Mouse (Mus musculus) brain, embryonic 14.5 days (tissue): ENCODE data around the gene Agrn. TPM values are rescaled to one million over a fixed set of nuclear protein-coding genes. Genes with fewer than 3 reads are reported as not detected.

Experiments
- DNase-seq: peaks from one replicate; pipeline ENCODE4 v3.0.0-alpha.2; 2011; ENCODE audit warnings: low read depth
- CTCF ChIP-seq: fragments of 200-500 bp; IDR thresholded peaks from 2 replicates; pipeline ENCODE4 v1.5.1; 2012; ENCODE audit warnings: inconsistent platforms, mild to moderate bottlenecking, moderate library complexity, borderline replicate concordance; ENCODE audit not compliant: insufficient read depth, insufficient read length; ENCODE audit errors: extremely low read depth
- POLR2A ChIP-seq: fragments of 200-500 bp; IDR thresholded peaks from 2 replicates; pipeline ENCODE4 v1.6.1; 2012; ENCODE audit warnings: mild to moderate bottlenecking, inconsistent platforms, borderline replicate concordance; ENCODE audit not compliant: poor library complexity, insufficient read depth, insufficient read length, severe bottlenecking; ENCODE audit errors: extremely low read depth
- polyA plus RNA-seq: library from polyadenylated mRNA; depleted of rRNA; stranded (reverse); fragments of >200 nt; gene quantifications from 2 replicates; pipeline ENCODE4 v1.2.3, GENCODE M21; 2012

Agrn gene
- polyA plus RNA-seq, 1 experiment, result 475 TPM

DNA sequence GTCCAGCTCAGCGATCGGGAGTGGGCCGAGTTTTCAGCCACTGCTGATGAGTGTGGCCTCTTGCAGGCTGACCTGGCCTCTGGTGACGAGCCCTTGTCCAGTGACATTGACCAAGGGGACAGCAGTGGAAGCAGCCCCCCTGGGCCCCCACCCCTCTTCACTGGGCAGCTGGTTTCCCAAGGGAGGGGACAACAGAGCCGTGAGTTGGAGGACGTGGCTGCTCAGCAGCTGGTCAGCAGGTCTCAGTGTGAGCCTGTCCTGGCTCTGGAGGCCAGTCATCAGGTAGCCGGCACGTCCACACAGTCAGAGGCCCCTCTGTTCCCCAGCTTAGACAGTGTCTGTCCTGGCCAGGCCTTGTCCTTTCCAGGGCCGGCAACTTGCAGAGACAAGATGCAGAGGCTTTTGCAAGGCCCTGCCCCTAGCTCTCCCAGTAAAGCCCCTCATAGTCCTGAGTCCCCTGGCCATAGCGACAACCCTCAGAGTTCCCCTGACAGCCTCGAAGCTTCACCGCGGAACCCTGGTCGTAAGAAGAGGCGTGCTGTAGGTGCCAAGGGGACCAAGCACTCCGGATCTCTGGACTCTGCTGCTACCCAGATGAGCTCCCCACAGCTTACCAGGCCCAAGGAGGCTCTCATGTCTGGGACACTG lies 19.9 kb upstream of the Agrn start:
- TF ChIP-seq POLR2A, result no peak
- TF ChIP-seq CTCF, result no peak
- DNase-seq, result no peak

DNA sequence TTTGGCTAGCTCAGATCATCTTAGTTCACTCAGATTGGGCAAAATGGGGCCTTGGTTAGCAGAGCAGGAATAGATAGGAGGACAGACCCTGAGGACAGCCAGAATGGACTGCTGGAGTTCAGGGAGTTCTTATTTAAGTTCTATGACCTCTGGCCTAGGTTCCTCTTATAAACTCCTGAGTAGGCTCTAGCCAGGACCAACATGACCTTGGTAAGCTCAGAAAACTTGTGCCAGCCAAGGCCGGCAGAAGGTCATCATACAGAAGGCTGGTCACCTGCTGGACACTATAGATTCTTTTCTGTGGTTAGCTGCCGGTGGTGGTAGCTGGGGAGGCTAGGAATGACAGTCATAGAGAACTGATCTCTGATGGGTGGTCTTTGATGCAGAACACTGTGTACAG lies 18.9 kb upstream of the Agrn start:
- DNase-seq, result no peak
- TF ChIP-seq CTCF (no peak), POLR2A (no peak)

DNA sequence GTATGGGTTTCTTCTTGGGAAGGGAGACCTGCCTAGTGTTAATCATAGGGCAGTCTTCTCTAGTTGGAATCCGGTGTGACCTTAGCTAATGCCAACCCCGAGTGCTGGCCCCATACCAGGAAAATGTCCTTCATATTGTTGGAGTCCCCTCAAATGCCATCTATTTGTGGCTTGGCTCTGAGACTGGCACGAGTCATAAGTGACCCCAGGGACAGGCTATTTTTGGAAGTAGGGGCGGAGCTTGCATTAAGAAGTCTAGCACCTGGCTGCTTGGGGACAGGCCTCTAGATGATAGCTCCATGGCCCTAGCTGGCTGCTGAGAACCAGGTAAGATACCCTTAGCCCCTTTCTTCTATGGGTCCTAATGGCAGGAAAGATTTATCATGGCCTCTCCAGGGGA lies 18.4 kb upstream of the Agrn start, which contains the start of gene Perm1:
Gene Perm1 (plus strand): TSS at position 220 of the 400 bp plus-strand sequence.
- DNase-seq, result no peak
- no peak for TF ChIP-seq POLR2A
- TF ChIP-seq CTCF, result no peak

DNA sequence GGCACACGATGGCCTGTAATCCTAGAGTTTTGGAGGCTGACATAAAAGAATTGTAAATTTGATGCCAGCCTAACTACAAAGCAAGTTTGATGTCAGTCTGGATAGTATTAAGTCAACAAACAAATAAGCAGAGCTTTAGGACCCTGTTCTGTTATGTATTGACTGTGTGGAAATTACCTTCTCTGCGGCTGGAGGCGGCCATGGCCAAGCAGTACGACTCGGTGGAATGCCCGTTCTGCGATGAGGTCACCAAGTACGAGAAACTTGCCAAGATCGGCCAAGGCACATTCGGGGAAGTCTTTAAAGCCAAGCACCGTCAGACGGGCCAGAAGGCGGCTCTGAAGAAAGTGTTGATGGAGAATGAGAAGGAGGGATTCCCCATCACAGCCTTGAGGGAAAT lies 15.8 kb upstream of the Agrn start:
- no peak for DNase-seq
- TF ChIP-seq POLR2A, result no peak
- no peak for TF ChIP-seq CTCF

DNA sequence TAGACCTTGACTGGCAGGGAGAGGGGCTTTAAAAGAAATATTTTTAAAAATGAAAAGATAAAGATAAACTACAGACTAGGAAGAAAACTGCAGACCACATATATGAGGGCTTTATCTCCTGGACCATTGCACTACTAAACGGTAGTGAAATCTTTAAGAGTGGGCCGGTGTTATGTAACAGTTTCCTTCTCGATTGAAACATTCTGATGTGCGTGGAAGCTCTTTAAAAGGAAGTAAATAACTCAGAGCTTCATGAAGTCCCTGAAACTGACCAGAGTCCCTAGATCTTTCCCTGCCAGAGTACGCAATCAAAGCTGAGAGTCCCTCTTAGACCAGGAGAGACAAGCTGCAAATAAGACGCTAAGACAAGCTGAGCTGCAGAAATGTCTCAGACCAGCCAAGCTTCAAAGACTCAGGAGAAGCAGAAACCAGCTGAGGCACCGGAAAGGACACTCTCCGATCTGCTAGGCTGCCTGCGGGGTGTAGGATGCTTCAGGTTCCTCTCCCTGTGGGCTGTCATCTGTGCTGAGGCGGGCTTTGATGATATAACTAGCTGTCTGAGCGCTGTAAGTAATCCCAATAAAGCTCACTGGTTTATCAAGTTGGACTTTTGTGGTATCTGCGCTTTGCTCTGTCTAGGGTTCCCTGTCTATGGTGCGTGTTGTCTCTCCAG lies 12.8 kb upstream of the Agrn start:
- no peak for DNase-seq
- TF ChIP-seq CTCF (no peak), POLR2A (no peak)

DNA sequence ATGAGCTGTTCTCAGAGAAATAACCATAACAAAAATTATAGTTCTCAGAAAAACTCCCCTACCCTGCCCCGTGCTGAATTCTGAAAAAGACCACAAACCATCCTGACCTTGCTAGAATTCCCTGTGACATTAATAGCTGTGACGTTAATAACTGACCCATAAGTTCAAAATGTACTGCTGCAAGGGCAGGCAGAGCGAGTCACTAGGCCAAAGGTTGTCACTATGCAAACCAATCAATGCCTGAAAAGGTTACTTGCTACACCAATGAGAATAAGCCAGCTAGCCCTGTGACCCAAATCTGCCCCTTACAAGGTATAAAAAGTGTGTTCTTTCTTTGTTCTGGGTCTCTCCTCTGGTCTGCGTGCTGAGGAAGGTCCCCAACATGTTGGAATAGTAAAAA lies 11.6 kb upstream of the Agrn start:
- DNase-seq, result no peak
- no peak for TF ChIP-seq CTCF
- TF ChIP-seq POLR2A, result no peak

DNA sequence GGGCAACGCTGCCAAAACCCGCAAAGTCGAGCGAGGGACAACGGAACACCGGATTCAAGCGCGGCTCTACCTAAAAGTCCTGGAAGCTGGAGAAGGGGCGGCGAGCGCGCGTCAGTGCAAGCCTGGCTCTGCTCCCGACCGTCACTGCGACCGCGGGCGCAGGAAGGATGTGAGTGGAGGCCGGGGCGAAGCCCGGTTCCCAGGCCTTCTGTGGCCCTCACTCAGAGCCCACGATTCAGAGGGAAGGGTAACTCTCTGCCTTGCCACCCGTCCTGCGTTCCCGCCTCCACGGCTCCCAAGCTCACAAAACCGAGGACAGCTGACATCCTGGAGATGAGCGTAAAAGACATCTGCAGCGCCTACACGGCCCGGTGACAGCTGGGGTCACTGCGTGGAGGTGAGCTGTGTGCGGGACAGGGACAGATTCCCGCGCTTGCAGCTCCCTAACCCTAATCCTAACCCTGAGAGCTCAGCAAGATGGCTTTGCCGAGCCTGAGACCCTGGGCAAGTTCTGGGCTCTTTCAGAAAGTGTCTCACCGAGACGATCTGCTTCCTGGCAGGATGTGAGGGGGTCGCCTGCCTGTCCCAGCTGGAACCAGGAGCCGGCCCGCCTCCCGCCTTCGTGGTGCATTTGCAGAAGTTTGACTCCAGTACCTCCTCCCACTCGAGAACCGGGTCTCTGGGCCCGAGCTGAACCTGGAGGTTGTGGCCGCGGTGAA lies 6.3 kb upstream of the Agrn start:
- DNase-seq, result peak; percentile 58
- TF ChIP-seq POLR2A, result no peak
- TF ChIP-seq CTCF, result no peak

DNA sequence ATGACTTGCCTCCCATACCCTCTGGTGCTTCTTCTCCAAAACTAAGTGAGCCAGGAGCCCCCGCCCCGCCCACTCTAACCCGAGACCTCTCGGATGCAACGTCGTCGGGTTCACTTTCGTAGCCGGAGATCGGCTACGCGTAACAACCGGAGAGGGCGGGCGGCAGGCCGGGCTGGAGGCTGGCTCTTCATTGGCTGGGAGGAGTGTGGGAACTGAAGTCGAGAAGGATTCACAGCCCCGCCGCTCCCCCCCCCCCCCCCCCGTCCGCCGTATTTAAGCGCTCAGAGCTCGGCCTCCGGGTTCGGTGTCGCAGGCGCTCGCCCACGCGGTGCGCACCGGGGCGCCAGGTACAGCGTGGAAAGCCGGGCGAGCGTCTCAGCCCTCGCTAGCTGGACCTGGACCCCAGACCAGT lies 5.7 kb upstream of the Agrn start, which contains the start of gene AW011738:
Gene AW011738 (plus strand): TSS at position 304 of the 412 bp plus-strand sequence.
- TF ChIP-seq POLR2A (peak; percentile 50; the same call in 1 of the 2 replicates), CTCF (no peak)
- DNase-seq, result peak; percentile 90

DNA sequence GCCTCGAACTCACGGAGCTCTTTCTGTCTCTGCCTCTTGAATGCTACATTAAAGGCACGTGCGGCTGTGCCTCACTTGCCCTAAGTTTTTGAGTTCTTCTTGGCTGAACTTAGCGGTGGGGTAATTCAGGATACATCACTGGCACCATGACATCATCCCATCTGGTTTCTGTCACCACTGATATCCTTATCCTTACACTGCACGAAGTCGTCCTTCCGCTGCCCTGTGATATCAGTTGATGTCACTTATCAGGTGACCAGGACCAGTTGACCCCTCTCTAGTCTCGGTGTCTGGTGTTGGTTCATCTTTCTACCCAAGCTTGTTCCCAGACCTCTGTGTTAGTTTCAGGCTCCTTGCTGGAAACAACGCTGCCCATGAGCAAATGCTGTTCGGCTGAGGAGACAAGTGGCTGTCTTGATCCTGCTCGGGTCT lies 5.2 kb upstream of the Agrn start:
- TF ChIP-seq POLR2A (no peak), CTCF (no peak)
- no peak for DNase-seq

DNA sequence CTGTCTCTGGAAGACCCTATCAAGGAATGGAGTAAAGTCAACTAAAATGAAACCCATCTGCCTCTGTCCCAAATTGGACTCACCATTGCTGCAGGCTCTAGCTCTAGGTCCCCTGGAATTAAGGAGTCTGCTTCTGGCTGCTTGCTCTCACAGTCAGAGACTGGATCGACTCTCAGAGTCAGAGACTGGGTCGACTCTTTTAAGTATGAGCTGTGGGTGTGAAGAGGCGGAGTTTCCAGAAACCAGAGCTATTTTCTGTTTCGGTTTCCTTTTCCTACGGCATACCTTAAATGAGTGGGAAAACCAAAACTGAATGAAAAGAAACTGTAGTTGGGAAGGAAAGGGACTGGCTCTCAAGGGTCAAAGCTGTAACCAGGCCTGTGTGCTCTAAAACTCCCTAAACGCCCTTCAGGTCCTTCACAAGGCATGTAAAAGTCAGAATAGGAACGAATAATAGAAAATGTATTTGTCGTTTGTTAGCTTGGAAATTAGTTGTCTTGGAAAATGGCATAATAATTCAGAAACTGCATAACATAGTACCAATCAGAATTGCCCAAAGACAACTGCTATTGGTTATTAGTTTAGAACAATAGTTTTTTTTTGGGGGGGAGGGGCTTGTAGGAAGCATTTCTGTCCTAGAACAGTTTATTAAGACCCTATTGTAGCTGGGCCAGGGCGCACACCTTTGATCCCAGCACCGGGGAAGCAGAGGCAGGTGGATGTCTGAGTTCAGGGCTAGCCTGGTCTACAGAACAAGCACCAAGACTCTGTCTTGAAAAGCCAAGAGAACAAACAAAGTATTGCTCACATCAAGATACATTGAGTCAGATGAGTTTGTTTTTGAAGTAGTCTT lies 3.6 kb upstream of the Agrn start, which contains the start of gene Isg15:
Gene Isg15 (minus strand): TSS at position 196 of the 853 bp plus-strand sequence.
- no peak for DNase-seq

DNA sequence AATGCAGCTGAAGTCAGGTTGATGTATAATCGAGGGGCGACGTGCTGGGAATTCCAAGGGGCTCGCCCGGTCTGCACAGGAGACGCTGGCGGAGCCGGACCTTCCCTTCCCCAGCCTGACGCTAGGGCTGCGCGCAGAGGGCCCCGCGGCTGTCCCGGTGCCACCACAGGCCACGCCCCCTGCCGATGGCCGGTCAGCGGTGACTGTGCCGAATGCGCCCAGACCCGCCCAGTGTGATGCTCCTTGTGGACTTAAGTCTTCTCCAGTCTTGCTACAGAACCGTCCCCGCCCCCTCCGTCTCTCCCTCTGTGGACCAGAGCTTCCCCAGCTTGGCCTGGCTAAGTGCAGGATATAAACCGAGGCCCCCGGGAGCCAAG lies 529 bp upstream of the Agrn start:
- DNase-seq, result peak; percentile 97
- TF ChIP-seq POLR2A (peak; percentile 51), CTCF (0 out of 2 replicates have a peak, but pooled peaks have one; percentile 21)

More for the DNA sequence above, 3.6 kb upstream of the Agrn start, which contains the start of gene Isg15:
- TF ChIP-seq POLR2A (no peak), CTCF (no peak)

DNA sequence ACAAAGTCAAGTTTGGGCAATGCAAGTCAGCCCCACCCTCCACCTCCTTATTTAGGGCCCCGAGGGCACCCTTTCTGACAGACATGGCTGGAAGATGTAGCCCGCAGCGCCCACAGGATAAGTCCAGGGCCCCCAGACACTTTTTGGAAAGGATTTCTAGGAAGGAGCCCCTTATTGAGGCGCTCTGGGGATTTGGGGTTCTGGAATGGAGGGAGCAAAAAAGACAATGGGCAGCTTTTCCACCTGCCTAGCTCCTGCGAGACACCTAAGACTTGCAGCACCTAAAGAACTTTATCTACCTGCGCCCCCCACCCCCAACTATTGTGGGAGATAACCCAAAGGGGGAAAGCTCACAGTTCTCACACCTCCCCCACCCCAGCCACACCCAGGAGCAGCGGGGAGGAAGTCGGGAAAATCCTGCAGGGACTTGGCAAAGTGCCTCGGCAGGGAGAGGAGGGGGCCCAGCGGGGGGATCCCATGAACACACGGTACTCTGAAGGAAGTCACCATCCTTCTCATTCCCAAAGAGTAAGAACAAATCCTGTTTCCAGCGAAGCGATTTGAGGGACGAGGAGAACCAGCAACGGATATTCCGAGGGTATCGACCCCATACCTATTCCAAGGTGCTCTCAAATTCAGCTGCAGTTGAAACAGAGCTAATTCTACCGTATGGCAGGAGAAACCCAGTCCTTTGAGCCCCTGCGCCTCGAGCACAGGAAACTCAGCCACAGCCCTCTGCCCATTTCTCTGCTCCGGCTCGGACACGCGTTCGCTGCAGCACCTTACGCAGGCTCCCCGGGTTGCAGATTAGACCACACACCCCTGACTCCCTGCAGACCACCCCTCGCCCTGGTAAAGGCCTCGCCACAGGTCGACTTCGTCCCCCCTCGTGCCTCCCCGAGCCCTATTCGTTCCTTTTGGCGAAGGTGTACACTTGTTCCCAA lies 1.1 kb downstream of the Agrn start:
- no peak for TF ChIP-seq CTCF
- TF ChIP-seq POLR2A, result no peak
- peak; percentile 90 for DNase-seq

DNA sequence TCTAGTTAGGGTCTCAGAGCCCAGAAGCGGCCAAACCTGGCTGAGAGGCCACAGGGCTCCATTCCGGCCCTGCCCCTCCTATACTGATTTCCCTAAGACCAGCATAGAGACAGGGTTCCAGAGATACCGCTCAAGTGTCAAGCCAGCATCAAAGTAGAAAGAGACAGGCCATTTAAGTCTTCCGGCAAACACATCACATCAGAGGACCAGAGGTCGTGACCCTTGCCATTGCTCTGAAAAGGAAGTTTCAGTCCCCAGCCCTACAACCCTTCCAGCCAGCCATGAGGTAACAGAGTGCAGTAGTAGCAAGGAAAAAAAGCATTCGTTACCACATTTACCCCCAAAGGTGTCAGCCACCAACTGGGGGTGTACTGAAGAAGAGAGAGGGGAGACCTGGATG lies 2.9 kb downstream of the Agrn start:
- DNase-seq, result no peak
- no peak for TF ChIP-seq CTCF
- TF ChIP-seq POLR2A, result no peak
